Mouse (Mus musculus): ENCODE measurements around the gene Pyy. TPM values are rescaled to one million over a fixed set of nuclear protein-coding genes. Genes with fewer than 3 reads are reported as not detected.
A peak's percentile ranks its signal among the peaks of the same experiment; 100 is the strongest.

Gene Pyy
- total and polyA plus RNA-seq, 2 experiments from 2014 or later: not detected

- 83% methylated on average over 8 of the region's 8 CpGs for WGBS
- H3K4me3 ChIP-seq (ENCODE audit: low read depth, low read length): no peak overlapping the region
- H3K4me1 ChIP-seq (ENCODE audit: insufficient read depth): no peaks in the 10 kb centered on the region
- H3K27me3 ChIP-seq (ENCODE audit: insufficient read depth, low read length): no peaks in the 10 kb centered on the region; the same call in 1 of the 2 replicates
- H3K36me3 ChIP-seq (ENCODE audit: insufficient read depth): no peaks in the 10 kb centered on the region
- no peak for TF ChIP-seq CTCF (IDR thresholded peaks at IDR 0.05; ENCODE audit: low read depth)
- DNase-seq: no peak
- H3K4me2 ChIP-seq (ENCODE audit: low read depth): no peak overlapping the region
- no peak overlapping the region for H3K27ac ChIP-seq (ENCODE audit: low read depth, low read length)
- ATAC-seq: no peak
- H3K9ac ChIP-seq: no peak overlapping the region
- no peaks in the 10 kb centered on the region for H3K9me3 ChIP-seq (ENCODE audit: low read length)
These were observed 8.6 kb upstream of the Pyy start for GRCm38 (mm10) chr11:102116241-102116640.

GRCm38 (mm10) chr11:102111576-102111975, 3.9 kb upstream of the Pyy start:
- no peak overlapping the region for H3K4me3 ChIP-seq (ENCODE audit: low read depth, low read length)
- peaks cover 20% of the 10 kb centered on the region for H3K27me3 ChIP-seq (ENCODE audit: insufficient read depth, low read length)
- no peaks in the 10 kb centered on the region for H3K9me3 ChIP-seq (ENCODE audit: low read length)
- 87% methylated on average over 5 of the region's 5 CpGs for WGBS
- no peak overlapping the region for H3K27ac ChIP-seq (ENCODE audit: low read depth, low read length)
- no peak overlapping the region for H3K4me2 ChIP-seq (ENCODE audit: low read depth)
- no peak for ATAC-seq
- no peak for DNase-seq
- H3K4me1 ChIP-seq (ENCODE audit: insufficient read depth): no peaks in the 10 kb centered on the region
- H3K9ac ChIP-seq: no peak overlapping the region
- no peaks in the 10 kb centered on the region for H3K36me3 ChIP-seq (ENCODE audit: insufficient read depth)
- no peak for TF ChIP-seq CTCF (IDR thresholded peaks at IDR 0.05; ENCODE audit: low read depth)

- H3K9ac ChIP-seq: no peak overlapping the region
- no peak for TF ChIP-seq CTCF (IDR thresholded peaks at IDR 0.05; ENCODE audit: low read depth)
- H3K36me3 ChIP-seq (ENCODE audit: insufficient read depth): no peaks in the 10 kb centered on the region
- no peak overlapping the region for H3K27ac ChIP-seq (ENCODE audit: low read depth, low read length)
- no peaks in the 10 kb centered on the region for H3K9me3 ChIP-seq (ENCODE audit: low read length)
- no peak overlapping the region for H3K4me2 ChIP-seq (ENCODE audit: low read depth)
- no peaks in the 10 kb centered on the region for H3K4me1 ChIP-seq (ENCODE audit: insufficient read depth)
- peaks cover 39% of the 10 kb centered on the region for H3K27me3 ChIP-seq (ENCODE audit: insufficient read depth, low read length)
- WGBS: 2% methylated on average over 20 of the region's 21 CpGs
- DNase-seq: no peak
- ATAC-seq: no peak
- no peak overlapping the region for H3K4me3 ChIP-seq (ENCODE audit: low read depth, low read length)
These were observed 721 bp downstream of the Pyy start for GRCm38 (mm10) chr11:102106911-102107310.

- H3K4me1 ChIP-seq (ENCODE audit: insufficient read depth): no peaks in the 10 kb centered on the region
- H3K27ac ChIP-seq (ENCODE audit: low read depth, low read length): no peak overlapping the region
- no peak overlapping the region for H3K9ac ChIP-seq
- H3K4me2 ChIP-seq (ENCODE audit: low read depth): no peak overlapping the region
- peak; percentile 54; the same call in 1 of the 2 replicates for ATAC-seq
- 21% methylated on average over 17 of the region's 17 CpGs for WGBS
- H3K9me3 ChIP-seq (ENCODE audit: low read length): no peaks in the 10 kb centered on the region
- no peak overlapping the region for H3K4me3 ChIP-seq (ENCODE audit: low read depth, low read length)
- peaks cover 31% of the 10 kb centered on the region for H3K27me3 ChIP-seq (ENCODE audit: insufficient read depth, low read length)
- no peaks in the 10 kb centered on the region for H3K36me3 ChIP-seq (ENCODE audit: insufficient read depth)
- DNase-seq: peak; percentile 85
- peak; percentile 87 for TF ChIP-seq CTCF (IDR thresholded peaks at IDR 0.05; ENCODE audit: low read depth)
These were observed 5.0 kb downstream of the Pyy start for GRCm38 (mm10) chr11:102102485-102103258.

- no peaks in the 10 kb centered on the region for H3K4me1 ChIP-seq (ENCODE audit: insufficient read depth)
- H3K27ac ChIP-seq (ENCODE audit: low read depth, low read length): no peak within 1 kb of the TSS
- H3K27me3 ChIP-seq (ENCODE audit: insufficient read depth, low read length): peaks cover 16% of the 10 kb centered on the region
- H3K4me3 ChIP-seq (ENCODE audit: low read depth, low read length): no peak within 1 kb of the TSS
- H3K9me3 ChIP-seq (ENCODE audit: low read length): no peaks in the 10 kb centered on the region
- H3K4me2 ChIP-seq (ENCODE audit: low read depth): no peak within 1 kb of the TSS
- H3K9ac ChIP-seq: no peak within 1 kb of the TSS
- TF ChIP-seq CTCF (IDR thresholded peaks at IDR 0.05; ENCODE audit: low read depth): no peak
- DNase-seq (no peak), ATAC-seq (no peak)
- H3K36me3 ChIP-seq (ENCODE audit: insufficient read depth): no peaks in the 10 kb centered on the region
- WGBS: 76% methylated on average over 4 of the region's 4 CpGs
These were observed 6.4 kb downstream of the Pyy start, which contains the start of gene Ppy for GRCm38 (mm10) chr11:102101219-102101618. Gene Ppy, minus strand, starts transcription at chr11:102101319.

- TF ChIP-seq CTCF (IDR thresholded peaks at IDR 0.05; ENCODE audit: low read depth): peak; percentile 76
- H3K9ac ChIP-seq: 0 out of 2 replicates have a peak overlapping the region, but pooled peaks have one; percentile 22
- peak overlapping the region; percentile 51 for H3K4me2 ChIP-seq (ENCODE audit: low read depth)
- H3K4me1 ChIP-seq (ENCODE audit: insufficient read depth): no peaks in the 10 kb centered on the region
- no peak overlapping the region for H3K27ac ChIP-seq (ENCODE audit: low read depth, low read length)
- peak overlapping the region; percentile 27 for H3K4me3 ChIP-seq (ENCODE audit: low read depth, low read length)
- 2% methylated on average over 17 of the region's 18 CpGs for WGBS
- no peaks in the 10 kb centered on the region for H3K36me3 ChIP-seq (ENCODE audit: insufficient read depth)
- H3K9me3 ChIP-seq (ENCODE audit: low read length): no peaks in the 10 kb centered on the region
- DNase-seq (peak; percentile 90), ATAC-seq (peak; percentile 94)
- no peaks in the 10 kb centered on the region for H3K27me3 ChIP-seq (ENCODE audit: insufficient read depth, low read length)
These were observed 10.7 kb downstream of the Pyy start for GRCm38 (mm10) chr11:102096887-102097391.

GRCm38 (mm10) chr11:102096446-102096845, 11.2 kb downstream of the Pyy start:
- no peaks in the 10 kb centered on the region for H3K9me3 ChIP-seq (ENCODE audit: low read length)
- H3K9ac ChIP-seq: no peak overlapping the region

More at GRCm38 (mm10) chr11:102096446-102096845, 11.2 kb downstream of the Pyy start:
- no peak overlapping the region for H3K27ac ChIP-seq (ENCODE audit: low read depth, low read length)
- no peaks in the 10 kb centered on the region for H3K27me3 ChIP-seq (ENCODE audit: insufficient read depth, low read length)
- no peak for TF ChIP-seq CTCF (IDR thresholded peaks at IDR 0.05; ENCODE audit: low read depth)
- ATAC-seq (no peak), DNase-seq (no peak)
- H3K4me2 ChIP-seq (ENCODE audit: low read depth): peak overlapping the region; percentile 51
- WGBS: 77% methylated on average over 5 of the region's 5 CpGs
- no peak overlapping the region; the same call in 1 of the 2 replicates for H3K4me3 ChIP-seq (ENCODE audit: low read depth, low read length)
- no peaks in the 10 kb centered on the region for H3K4me1 ChIP-seq (ENCODE audit: insufficient read depth)
- no peaks in the 10 kb centered on the region for H3K36me3 ChIP-seq (ENCODE audit: insufficient read depth)

Data from forebrain, postnatal 0 days (tissue).